ENCODE assay signal across 24 mouse cellular contexts in the genomic region with DNA sequence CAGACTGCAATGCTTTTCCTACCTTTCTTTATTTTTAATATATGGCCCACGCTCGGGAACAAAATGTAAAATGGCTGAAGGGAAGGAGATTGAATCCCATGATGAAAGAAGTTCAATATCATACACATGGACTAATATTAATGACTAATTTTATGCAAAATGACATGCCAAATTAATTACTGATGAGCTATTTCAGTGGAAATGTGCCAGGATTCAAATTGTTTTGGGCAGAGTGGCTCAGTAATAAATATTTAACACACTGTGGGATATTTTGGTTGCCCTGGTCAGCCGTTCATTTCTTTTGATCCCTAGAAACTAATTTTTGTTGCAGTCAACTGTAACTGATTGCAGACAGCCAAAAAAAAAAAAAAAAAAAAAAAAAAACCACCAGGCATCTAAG.
"Had no signal": no experiment of that assay in that cellular context is flagged by ENCODE, and none has a peak within 500 bp of the region (broad histone marks: within the 10 kb centered on the region; RNA-seq: fewer than 3 reads in every experiment).

No protein-coding gene starts in this region.

- H3K27ac ChIP-seq: gastrocnemius, adult 2 months; heart, embryonic 10.5 days; hindbrain, embryonic 10.5 days; hindbrain, embryonic 15.5 days; intestine, embryonic 15.5 days; layer of hippocampus, adult 2 months; left cerebral cortex, adult 2 months; limb, embryonic 13.5 days; limb, embryonic 15.5 days; liver, embryonic 12.5 days; liver, embryonic 14.5 days had no signal

- H3K4me1 ChIP-seq: heart, embryonic 10.5 days; heart, embryonic 12.5 days; hindbrain, embryonic 10.5 days; intestine, embryonic 15.5 days; limb, embryonic 13.5 days; limb, embryonic 15.5 days; liver, embryonic 12.5 days had no signal

- H3K9ac ChIP-seq: heart, embryonic 12.5 days; hindbrain, embryonic 15.5 days; intestine, embryonic 15.5 days; limb, embryonic 13.5 days; limb, embryonic 15.5 days; liver, embryonic 12.5 days; liver, embryonic 14.5 days had no signal

- H3K36me3 ChIP-seq: heart, embryonic 10.5 days; heart, embryonic 12.5 days; hindbrain, embryonic 10.5 days; hindbrain, embryonic 15.5 days; intestine, embryonic 15.5 days; limb, embryonic 13.5 days; limb, embryonic 15.5 days; liver, embryonic 12.5 days had no signal

- H3K4me3 ChIP-seq: gastrocnemius, adult 2 months; heart, embryonic 10.5 days; heart, embryonic 12.5 days; hindbrain, embryonic 10.5 days; hindbrain, embryonic 15.5 days; intestine, embryonic 15.5 days; layer of hippocampus, adult 2 months; left cerebral cortex, adult 2 months; limb, embryonic 13.5 days; limb, embryonic 15.5 days; liver, embryonic 12.5 days had no signal

- H3K4me2 ChIP-seq: heart, embryonic 12.5 days; hindbrain, embryonic 15.5 days; intestine, embryonic 15.5 days; limb, embryonic 13.5 days; limb, embryonic 15.5 days; liver, embryonic 12.5 days had no signal

- H3K27me3 ChIP-seq: heart, embryonic 12.5 days; hindbrain, embryonic 15.5 days; intestine, embryonic 15.5 days; limb, embryonic 13.5 days; limb, embryonic 15.5 days; liver, embryonic 12.5 days had no signal

- ATAC-seq: inflammation-experienced regulatory T-cells, adult 6 months; intestine, embryonic 15.5 days; intestine, postnatal 0 days; liver, embryonic 12.5 days had no signal

- H3K9me3 ChIP-seq: heart, embryonic 10.5 days; heart, embryonic 12.5 days; hindbrain, embryonic 10.5 days; hindbrain, embryonic 15.5 days; intestine, embryonic 15.5 days; limb, embryonic 13.5 days; limb, embryonic 15.5 days; liver, embryonic 12.5 days had no signal

- DNase-seq: gastrocnemius, adult 2 months; gastrocnemius, postnatal 10 days; gastrocnemius, postnatal 25 days; heart, adult 18-20 months; heart, postnatal 10 days; heart, postnatal 4 days; kidney, adult 18-20 months; kidney, adult 8-10 months; kidney, postnatal 10 days; kidney, postnatal 25 days; kidney, postnatal 4 days had no signal
